Mouse (Mus musculus) central nervous system, embryonic 14 days (tissue): ENCODE measurements around the gene Kcnj12. TPM values are rescaled to one million over a fixed set of nuclear protein-coding genes. Genes with fewer than 3 reads are reported as not detected.

Experiments
- polyA plus RNA-seq: library from polyadenylated mRNA; depleted of rRNA; stranded (reverse); fragments of >200 nt; gene quantifications from 2 replicates; pipeline ENCODE4 v1.2.3, GENCODE M21; 2012; rRNA removed

Kcnj12 gene
- 3.2 and 4.9 TPM in 2 replicates for polyA plus RNA-seq

DNA sequence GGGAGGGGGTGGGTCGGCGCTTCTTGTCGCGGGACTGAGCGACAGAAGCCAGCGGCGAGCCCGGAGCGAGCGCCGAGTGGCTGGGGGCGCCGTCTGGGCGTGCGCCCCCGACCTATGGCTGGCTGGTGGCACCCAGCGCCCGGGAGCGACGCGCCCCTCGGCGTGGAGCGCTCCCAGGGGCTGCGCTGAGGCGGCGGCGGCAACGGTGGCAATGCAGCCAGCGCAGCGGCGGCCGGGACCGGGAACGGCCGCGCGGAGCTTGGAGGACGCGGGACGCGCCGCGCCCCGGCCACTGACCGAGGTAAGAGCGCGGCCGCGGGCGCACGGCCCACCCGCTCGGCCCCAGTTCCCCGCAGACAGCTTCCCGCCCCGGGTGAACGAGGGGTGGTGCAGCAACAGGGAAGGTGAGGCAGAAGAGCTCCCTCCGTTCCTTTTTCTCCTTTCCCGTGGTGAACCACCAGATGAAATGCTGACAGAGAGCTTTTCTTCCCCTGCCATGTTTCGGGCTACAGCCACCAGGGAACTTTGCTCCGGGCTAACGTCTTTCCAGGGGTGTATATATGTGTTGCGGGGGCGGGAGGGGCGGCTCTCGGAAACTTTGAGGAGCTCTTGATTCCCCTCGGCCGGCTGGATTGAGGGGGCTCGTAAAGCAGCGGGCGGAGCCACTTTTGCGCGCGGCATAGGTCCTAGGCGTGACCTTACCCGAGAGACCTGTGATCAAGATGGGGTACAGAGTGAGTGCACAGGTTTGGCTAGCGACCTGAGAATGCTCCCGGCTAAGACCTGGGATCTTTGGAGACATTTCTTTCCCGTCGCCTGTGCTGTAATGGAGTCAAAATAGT lies at the start of gene Kcnj12:
Gene Kcnj12, plus strand, starts transcription at position 15 of the 842 bp plus-strand sequence.

Other genes starting within 250 kb of the Kcnj12 start
- gene Top3a, start 245.2 kb upstream of the Kcnj12 start, polyA plus RNA-seq, result 11.9 TPM in 2 replicates
- 10.2 and 10.5 TPM in 2 replicates for gene Smcr8, start 245.0 kb upstream of the Kcnj12 start, polyA plus RNA-seq
- 11.7 and 16.3 TPM in 2 replicates for gene Shmt1, start 210.8 kb upstream of the Kcnj12 start, polyA plus RNA-seq
- gene Dhrs7b, start 191.9 kb upstream of the Kcnj12 start, polyA plus RNA-seq, result 15.2 and 15.9 TPM in 2 replicates
- 73.6 and 80.0 TPM in 2 replicates for gene Tmem11, start 143.3 kb upstream of the Kcnj12 start, polyA plus RNA-seq
- 37.1 and 43.4 TPM in 2 replicates for gene Natd1, start 107.8 kb upstream of the Kcnj12 start, polyA plus RNA-seq
- gene Map2k3, start 90.5 kb upstream of the Kcnj12 start, polyA plus RNA-seq, result 13.1 and 17.1 TPM in 2 replicates
- gene Tnfrsf13b, start 104.2 kb downstream of the Kcnj12 start, polyA plus RNA-seq, result 1.9 and 2.3 TPM in 2 replicates
- 242 and 252 TPM in 2 replicates for gene Usp22, start 152.5 kb downstream of the Kcnj12 start, polyA plus RNA-seq
- 0.04 and 0.19 TPM in 2 replicates for gene Aldh3a1, start 185.0 kb downstream of the Kcnj12 start, polyA plus RNA-seq
- gene Aldh3a2, start 244.9 kb downstream of the Kcnj12 start, polyA plus RNA-seq, result 33.2 and 33.3 TPM in 2 replicates